Mouse (Mus musculus): ENCODE measurements at regions not wholly inside any gene's neighbourhood (a gene's known extent, or its start where the extent isn't known, plus 50 kb on each side); places are given as distances from the start of the nearest gene placed in this dataset.

DNA sequence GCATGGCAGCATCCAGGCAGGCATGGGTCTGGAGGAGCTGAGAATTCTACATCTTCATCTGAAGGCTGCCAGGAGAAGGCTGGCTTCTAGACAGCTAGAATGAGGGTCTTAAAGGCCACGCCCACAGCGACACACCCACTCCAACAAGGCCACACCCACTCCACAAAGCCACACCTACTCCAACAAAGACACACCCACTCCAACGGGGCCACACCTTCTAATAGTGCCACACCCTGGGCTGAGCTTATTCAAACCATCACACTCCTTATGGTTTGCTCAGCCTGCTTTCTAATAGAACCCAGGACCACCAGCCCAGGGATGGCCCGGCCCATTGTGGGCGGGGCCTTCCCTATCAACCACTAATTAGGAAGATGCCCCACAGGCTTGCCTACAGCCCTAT lies 149.0 kb downstream of the 2410131K14Rik start:
- no peaks in the 10 kb centered on the region for H3K36me3 ChIP-seq (ENCODE audit: control insufficient read depth, insufficient read depth, low read length)
- peaks cover 20% of the 10 kb centered on the region for H3K9me3 ChIP-seq (ENCODE audit: control insufficient read depth, low read length)
- no peak for ATAC-seq (ENCODE audit: insufficient number of reproducible peaks, insufficient read depth, low FRiP score, low read depth)
- WGBS = 44% methylated on average over 5 of the region's 5 CpGs
- no peak overlapping the region for H3K27ac ChIP-seq (replicated peaks in 1 of 2; ENCODE audit: control insufficient read depth in 1 of 2, insufficient read depth in 1 of 2, low read depth in 2 of 2, low read length in 2 of 2)
- H3K4me3 ChIP-seq (ENCODE audit: control insufficient read depth in 1 of 2, insufficient read depth in 1 of 2, low read depth in 1 of 2, low read length in 2 of 2) = no peak overlapping the region
- peaks cover 4 to 6% of the 10 kb centered on the region in 2 experiments; a peak in 3 of 4 replicates for H3K4me1 ChIP-seq (ENCODE audit: control insufficient read depth in 2 of 2, insufficient read depth in 2 of 2, low read length in 2 of 2)
- H3K9ac ChIP-seq (ENCODE audit: low read length) = no peak overlapping the region
- peaks cover 16% of the 10 kb centered on the region for H3K27me3 ChIP-seq (ENCODE audit: control insufficient read depth, insufficient read depth, low read length)
- H3K4me2 ChIP-seq (ENCODE audit: low read length) = no peak overlapping the region

DNA sequence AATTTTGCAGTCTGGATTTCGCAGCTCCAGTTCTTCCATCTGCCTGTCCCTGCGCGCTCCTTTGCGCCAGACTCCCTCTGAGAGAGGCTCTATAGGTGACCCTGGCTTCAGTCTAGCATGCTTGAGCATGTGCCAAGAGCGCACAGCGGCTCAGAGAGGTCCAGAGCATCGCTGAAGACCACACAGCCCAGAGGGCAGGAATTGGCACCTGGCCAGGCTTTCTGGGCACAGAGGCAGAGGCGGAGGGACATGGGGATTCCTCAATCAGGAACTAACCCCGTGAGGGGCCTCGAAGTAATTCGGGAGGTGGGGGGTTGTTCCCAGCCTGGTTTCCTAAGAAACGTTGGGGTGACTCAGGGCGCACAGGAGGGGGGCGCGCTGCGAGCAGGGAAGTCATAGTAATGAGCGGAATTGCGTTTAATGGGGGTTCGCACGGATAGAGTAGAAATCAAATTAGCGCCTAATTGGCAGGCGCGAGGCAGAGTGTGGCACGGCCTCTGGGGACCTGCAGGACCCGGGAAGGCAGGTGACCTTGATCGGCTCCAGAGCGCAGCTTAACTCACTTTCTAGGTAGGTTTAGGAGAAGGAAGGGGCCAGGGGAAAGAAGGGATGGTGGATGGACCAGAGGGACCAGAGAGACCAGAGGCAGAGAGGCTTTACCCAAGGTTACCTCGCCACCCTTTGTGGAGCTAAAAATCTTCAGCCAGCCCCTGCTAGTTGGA lies 151.1 kb downstream of the 2410131K14Rik start:
- no peak for ATAC-seq (ENCODE audit: insufficient number of reproducible peaks, insufficient read depth, low FRiP score, low read depth)
- 7% methylated on average over 28 of the region's 28 CpGs for WGBS
- Histone ChIP-seq H3K36me3 (ENCODE audit: control insufficient read depth, insufficient read depth, low read length) (no peaks in the 10 kb centered on the region), H3K27ac (replicated peaks in 1 of 2; ENCODE audit: control insufficient read depth in 1 of 2, insufficient read depth in 1 of 2, low read depth in 2 of 2, low read length in 2 of 2) (no peak overlapping the region), H3K4me1 (ENCODE audit: control insufficient read depth in 2 of 2, insufficient read depth in 2 of 2, low read length in 2 of 2) (peaks cover 4 to 6% of the 10 kb centered on the region in 2 experiments; a peak in 3 of 4 replicates), H3K9ac (ENCODE audit: low read length) (peak overlapping the region; percentile 27; the same call in 1 of the 2 replicates), H3K9me3 (ENCODE audit: control insufficient read depth, low read length) (no peaks in the 10 kb centered on the region), H3K4me2 (ENCODE audit: low read length) (peak overlapping the region; percentile 54), H3K27me3 (ENCODE audit: control insufficient read depth, insufficient read depth, low read length) (peaks cover 16% of the 10 kb centered on the region), H3K4me3 (ENCODE audit: control insufficient read depth in 1 of 2, insufficient read depth in 1 of 2, low read depth in 1 of 2, low read length in 2 of 2) (peak overlapping the region in 1 of 2 experiments; percentile 12; a peak in 2 of 4 replicates)

DNA sequence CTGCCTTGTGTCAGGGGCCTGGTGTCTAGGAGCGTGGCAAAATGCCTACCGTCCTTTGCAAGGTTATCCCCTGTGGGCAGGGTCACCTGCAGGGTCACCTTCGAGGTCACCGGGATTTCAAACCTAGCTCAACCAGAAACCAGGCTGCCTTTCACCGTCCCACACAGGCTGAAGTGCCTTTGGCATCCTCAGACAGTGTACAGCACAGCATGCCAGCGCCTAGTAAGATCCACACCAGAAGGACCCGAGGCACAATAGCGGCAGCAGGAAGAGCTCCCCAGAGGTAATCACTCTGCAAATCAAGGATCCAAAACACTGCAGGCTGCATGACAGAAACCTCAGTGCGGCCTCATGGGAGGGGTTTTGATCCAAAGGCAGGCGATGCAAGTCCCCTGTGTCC lies 155.9 kb downstream of the 2410131K14Rik start:
- peaks cover 9% of the 10 kb centered on the region for H3K27me3 ChIP-seq (ENCODE audit: control insufficient read depth, insufficient read depth, low read length)
- peaks cover 7% of the 10 kb centered on the region for H3K9me3 ChIP-seq (ENCODE audit: control insufficient read depth, low read length)
- no peak overlapping the region for H3K9ac ChIP-seq (ENCODE audit: low read length)
- H3K4me2 ChIP-seq (ENCODE audit: low read length) = no peak overlapping the region
- H3K4me3 ChIP-seq (ENCODE audit: control insufficient read depth in 1 of 2, insufficient read depth in 1 of 2, low read depth in 1 of 2, low read length in 2 of 2) = no peak overlapping the region
- 56% methylated on average over 10 of the region's 10 CpGs for WGBS
- no peaks in the 10 kb centered on the region for H3K36me3 ChIP-seq (ENCODE audit: control insufficient read depth, insufficient read depth, low read length)
- ATAC-seq (ENCODE audit: insufficient number of reproducible peaks, insufficient read depth, low FRiP score, low read depth) = no peak
- no peak overlapping the region for H3K27ac ChIP-seq (replicated peaks in 1 of 2; ENCODE audit: control insufficient read depth in 1 of 2, insufficient read depth in 1 of 2, low read depth in 2 of 2, low read length in 2 of 2)
- H3K4me1 ChIP-seq (ENCODE audit: control insufficient read depth in 2 of 2, insufficient read depth in 2 of 2, low read length in 2 of 2) = peaks cover 3 to 5% of the 10 kb centered on the region in 2 experiments; a peak in 3 of 4 replicates

DNA sequence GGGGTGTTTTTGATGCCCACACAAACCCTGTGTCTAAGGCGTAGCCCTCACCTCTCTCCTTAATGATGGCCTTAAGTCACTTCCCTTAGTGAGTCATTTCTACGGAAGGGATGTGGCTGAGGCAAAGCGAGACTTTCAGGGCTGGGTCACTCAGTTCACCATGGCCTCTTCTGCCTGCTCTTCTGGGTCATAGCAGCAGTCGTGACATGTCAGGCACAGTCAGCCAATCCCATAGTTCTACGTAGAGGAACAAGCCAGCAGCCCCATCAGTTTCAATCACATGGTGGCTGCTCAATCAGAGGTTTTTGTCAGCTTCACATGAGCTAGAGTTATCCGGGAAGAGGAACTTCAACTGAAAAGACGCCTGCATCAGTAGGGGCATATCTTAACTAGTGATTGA lies 156.1 kb upstream of the Med13l start:
- Histone ChIP-seq H3K4me3 (ENCODE audit: control insufficient read depth in 1 of 2, insufficient read depth in 1 of 2, low read depth in 1 of 2, low read length in 2 of 2) (no peak overlapping the region), H3K36me3 (ENCODE audit: control insufficient read depth, insufficient read depth, low read length) (no peaks in the 10 kb centered on the region), H3K4me1 (ENCODE audit: control insufficient read depth in 2 of 2, insufficient read depth in 2 of 2, low read length in 2 of 2) (no peaks in the 10 kb centered on the region), H3K27me3 (ENCODE audit: control insufficient read depth, insufficient read depth, low read length) (no peaks in the 10 kb centered on the region), H3K27ac (replicated peaks in 1 of 2; ENCODE audit: control insufficient read depth in 1 of 2, insufficient read depth in 1 of 2, low read depth in 2 of 2, low read length in 2 of 2) (no peak overlapping the region), H3K4me2 (ENCODE audit: low read length) (no peak overlapping the region), H3K9me3 (ENCODE audit: control insufficient read depth, low read length) (peaks cover 7% of the 10 kb centered on the region), H3K9ac (ENCODE audit: low read length) (no peak overlapping the region)
- 66% methylated on average over 7 of the region's 7 CpGs for WGBS
- no peak for ATAC-seq (ENCODE audit: insufficient number of reproducible peaks, insufficient read depth, low FRiP score, low read depth)

DNA sequence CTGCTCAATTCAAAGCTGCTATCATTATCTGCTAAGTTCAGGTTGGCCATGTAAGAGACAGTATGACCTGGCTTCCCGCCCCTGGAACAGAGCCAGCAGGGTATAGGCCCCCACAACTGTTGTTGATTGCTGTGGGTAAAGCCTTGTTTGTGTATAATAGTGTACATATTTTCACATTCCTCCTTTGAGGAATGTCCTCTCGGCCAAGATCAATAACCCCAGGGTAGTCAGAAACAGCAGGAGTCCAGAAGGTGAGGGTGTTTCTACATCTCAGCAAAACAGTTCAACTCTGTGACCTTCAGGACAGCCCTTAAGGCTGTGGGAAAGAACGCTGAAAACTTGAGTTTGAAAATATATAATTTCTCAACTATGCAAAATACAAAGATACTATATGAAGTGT lies 155.1 kb upstream of the Med13l start:
- Histone ChIP-seq H3K36me3 (ENCODE audit: control insufficient read depth, insufficient read depth, low read length) (no peaks in the 10 kb centered on the region), H3K4me1 (ENCODE audit: control insufficient read depth in 2 of 2, insufficient read depth in 2 of 2, low read length in 2 of 2) (no peaks in the 10 kb centered on the region), H3K27me3 (ENCODE audit: control insufficient read depth, insufficient read depth, low read length) (no peaks in the 10 kb centered on the region), H3K27ac (replicated peaks in 1 of 2; ENCODE audit: control insufficient read depth in 1 of 2, insufficient read depth in 1 of 2, low read depth in 2 of 2, low read length in 2 of 2) (no peak overlapping the region), H3K9me3 (ENCODE audit: control insufficient read depth, low read length) (peaks cover 7% of the 10 kb centered on the region), H3K9ac (ENCODE audit: low read length) (no peak overlapping the region), H3K4me3 (ENCODE audit: control insufficient read depth in 1 of 2, insufficient read depth in 1 of 2, low read depth in 1 of 2, low read length in 2 of 2) (no peak overlapping the region), H3K4me2 (ENCODE audit: low read length) (no peak overlapping the region)
- ATAC-seq (ENCODE audit: insufficient number of reproducible peaks, insufficient read depth, low FRiP score, low read depth) = no peak
- 83% methylated on average over 3 of the region's 3 CpGs for WGBS

DNA sequence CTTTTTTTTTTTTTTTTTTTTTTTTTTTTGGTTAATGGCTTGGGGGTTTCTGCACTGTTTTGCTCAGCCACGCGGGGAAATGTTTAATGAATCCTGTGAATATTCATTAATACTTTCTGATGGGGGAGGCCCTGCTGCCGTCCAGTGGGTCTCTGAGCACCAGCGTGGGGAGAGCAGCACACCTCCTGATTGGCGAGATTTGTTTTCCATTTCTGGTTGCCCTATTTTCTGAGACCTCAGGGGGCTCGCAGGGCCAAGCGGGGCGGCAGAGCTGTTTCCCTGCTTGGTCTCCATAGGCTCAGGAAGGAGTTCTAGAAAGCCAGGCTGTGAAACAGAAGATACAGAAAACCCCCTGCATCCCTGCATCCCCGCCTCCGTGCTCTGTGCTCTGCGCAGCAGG lies 153.0 kb upstream of the Med13l start:
- Histone ChIP-seq H3K27me3 (ENCODE audit: control insufficient read depth, insufficient read depth, low read length) (no peaks in the 10 kb centered on the region), H3K36me3 (ENCODE audit: control insufficient read depth, insufficient read depth, low read length) (no peaks in the 10 kb centered on the region), H3K4me1 (ENCODE audit: control insufficient read depth in 2 of 2, insufficient read depth in 2 of 2, low read length in 2 of 2) (no peaks in the 10 kb centered on the region), H3K4me2 (ENCODE audit: low read length) (no peak overlapping the region), H3K9ac (ENCODE audit: low read length) (no peak overlapping the region), H3K4me3 (ENCODE audit: control insufficient read depth in 1 of 2, insufficient read depth in 1 of 2, low read depth in 1 of 2, low read length in 2 of 2) (no peak overlapping the region), H3K27ac (replicated peaks in 1 of 2; ENCODE audit: control insufficient read depth in 1 of 2, insufficient read depth in 1 of 2, low read depth in 2 of 2, low read length in 2 of 2) (no peak overlapping the region), H3K9me3 (ENCODE audit: control insufficient read depth, low read length) (peaks cover 7% of the 10 kb centered on the region)
- no peak for ATAC-seq (ENCODE audit: insufficient number of reproducible peaks, insufficient read depth, low FRiP score, low read depth)
- WGBS = 64% methylated on average over 11 of the region's 11 CpGs

DNA sequence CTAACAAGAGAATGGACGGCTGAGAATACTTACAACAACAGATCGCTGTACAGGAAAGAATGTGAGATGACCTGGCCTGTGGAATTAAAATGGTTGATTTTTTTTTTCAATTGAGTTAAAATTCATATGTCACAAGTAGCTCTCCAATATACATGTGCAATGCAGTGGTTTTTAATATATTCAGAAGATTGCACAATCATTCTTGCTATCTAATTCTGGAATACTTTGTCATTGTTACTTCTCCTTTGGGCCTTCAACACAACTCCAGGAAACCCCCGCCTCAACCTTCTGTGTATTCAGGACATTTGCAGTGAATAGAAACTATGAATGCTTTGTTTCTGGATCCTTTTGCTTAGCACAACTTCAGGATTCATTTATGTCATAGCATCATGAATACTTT lies 152.5 kb upstream of the Med13l start:
- no peaks in the 10 kb centered on the region for H3K4me1 ChIP-seq (ENCODE audit: control insufficient read depth in 2 of 2, insufficient read depth in 2 of 2, low read length in 2 of 2)
- no peaks in the 10 kb centered on the region for H3K36me3 ChIP-seq (ENCODE audit: control insufficient read depth, insufficient read depth, low read length)
- H3K9me3 ChIP-seq (ENCODE audit: control insufficient read depth, low read length) = peaks cover 7% of the 10 kb centered on the region
- no peak overlapping the region for H3K9ac ChIP-seq (ENCODE audit: low read length)
- no peaks in the 10 kb centered on the region for H3K27me3 ChIP-seq (ENCODE audit: control insufficient read depth, insufficient read depth, low read length)
- ATAC-seq (ENCODE audit: insufficient number of reproducible peaks, insufficient read depth, low FRiP score, low read depth) = no peak
- H3K4me3 ChIP-seq (ENCODE audit: control insufficient read depth in 1 of 2, insufficient read depth in 1 of 2, low read depth in 1 of 2, low read length in 2 of 2) = no peak overlapping the region
- 76% methylated on average over 3 of the region's 3 CpGs for WGBS
- H3K27ac ChIP-seq (replicated peaks in 1 of 2; ENCODE audit: control insufficient read depth in 1 of 2, insufficient read depth in 1 of 2, low read depth in 2 of 2, low read length in 2 of 2) = no peak overlapping the region
- H3K4me2 ChIP-seq (ENCODE audit: low read length) = no peak overlapping the region

DNA sequence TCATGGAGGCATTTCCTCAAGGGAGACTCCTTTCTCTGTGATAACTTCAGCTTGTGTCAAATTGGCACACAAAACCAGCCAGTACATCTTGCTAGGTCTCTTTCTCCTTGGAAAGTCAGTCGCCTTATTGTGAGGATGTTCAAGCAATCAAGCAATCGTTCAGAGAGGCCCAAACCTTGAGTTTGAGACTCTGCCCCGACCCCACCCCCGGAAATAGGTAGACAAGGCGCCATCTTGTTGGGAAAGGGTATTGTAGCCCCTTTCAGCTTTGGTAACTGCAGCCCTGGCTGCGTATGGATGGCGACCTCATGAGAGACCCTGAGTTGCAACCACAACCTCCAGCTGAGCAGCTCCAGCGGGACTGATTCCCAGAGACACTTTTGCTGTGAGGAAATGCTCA lies 151.7 kb upstream of the Med13l start:
- no peak for ATAC-seq (ENCODE audit: insufficient number of reproducible peaks, insufficient read depth, low FRiP score, low read depth)
- H3K9me3 ChIP-seq (ENCODE audit: control insufficient read depth, low read length) = peaks cover 7% of the 10 kb centered on the region
- no peak overlapping the region for H3K4me2 ChIP-seq (ENCODE audit: low read length)
- H3K27ac ChIP-seq (replicated peaks in 1 of 2; ENCODE audit: control insufficient read depth in 1 of 2, insufficient read depth in 1 of 2, low read depth in 2 of 2, low read length in 2 of 2) = no peak overlapping the region
- no peak overlapping the region for H3K9ac ChIP-seq (ENCODE audit: low read length)
- H3K27me3 ChIP-seq (ENCODE audit: control insufficient read depth, insufficient read depth, low read length) = no peaks in the 10 kb centered on the region
- WGBS = 77% methylated on average over 8 of the region's 8 CpGs
- H3K4me1 ChIP-seq (ENCODE audit: control insufficient read depth in 2 of 2, insufficient read depth in 2 of 2, low read length in 2 of 2) = no peaks in the 10 kb centered on the region; a peak in 1 of 4 replicates
- no peaks in the 10 kb centered on the region for H3K36me3 ChIP-seq (ENCODE audit: control insufficient read depth, insufficient read depth, low read length)
- no peak overlapping the region for H3K4me3 ChIP-seq (ENCODE audit: control insufficient read depth in 1 of 2, insufficient read depth in 1 of 2, low read depth in 1 of 2, low read length in 2 of 2)
